Mouse (Mus musculus) urinary bladder, postnatal 4 days (tissue): ENCODE measurements around the gene Cacna1d.

Experiments
- DNase-seq, 2 experiments: peaks; one replicate each; pipeline ENCODE4 v3.0.0; 2021 to 2022; ENCODE audit warnings: low spot score in 2 of 2

The Cacna1d gene

GRCm38 (mm10) chr14:30371070-30371469 lies 120.2 kb downstream of the Cacna1d start:
- peak in 1 of 2 experiments; percentile 9 for DNase-seq

DNA sequence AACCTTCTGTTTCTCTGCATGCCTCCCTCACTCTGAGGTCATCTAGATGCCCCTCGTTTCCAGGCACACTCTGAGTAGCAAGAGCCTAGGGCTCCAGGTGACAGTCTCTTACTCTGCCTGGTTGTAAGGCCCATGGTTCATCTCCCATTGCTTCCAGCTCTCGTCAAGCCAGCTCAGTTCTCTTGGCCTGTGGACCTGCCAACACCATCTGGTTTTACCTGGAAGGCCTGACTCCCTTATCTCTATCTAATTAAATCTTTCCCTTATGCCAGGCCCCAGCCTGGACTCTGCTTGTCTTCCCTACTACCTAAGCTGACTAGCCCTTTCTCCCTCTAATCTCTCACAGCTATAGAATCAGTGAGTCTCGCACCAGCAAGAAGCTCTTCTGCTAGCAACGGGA lies 124.2 kb downstream of the Cacna1d start:
- DNase-seq: peak in 1 of 2 experiments; percentile 8

GRCm38 (mm10) chr14:30365866-30366265 lies 125.4 kb downstream of the Cacna1d start:
- DNase-seq: peak in 1 of 2 experiments; percentile 14

DNA sequence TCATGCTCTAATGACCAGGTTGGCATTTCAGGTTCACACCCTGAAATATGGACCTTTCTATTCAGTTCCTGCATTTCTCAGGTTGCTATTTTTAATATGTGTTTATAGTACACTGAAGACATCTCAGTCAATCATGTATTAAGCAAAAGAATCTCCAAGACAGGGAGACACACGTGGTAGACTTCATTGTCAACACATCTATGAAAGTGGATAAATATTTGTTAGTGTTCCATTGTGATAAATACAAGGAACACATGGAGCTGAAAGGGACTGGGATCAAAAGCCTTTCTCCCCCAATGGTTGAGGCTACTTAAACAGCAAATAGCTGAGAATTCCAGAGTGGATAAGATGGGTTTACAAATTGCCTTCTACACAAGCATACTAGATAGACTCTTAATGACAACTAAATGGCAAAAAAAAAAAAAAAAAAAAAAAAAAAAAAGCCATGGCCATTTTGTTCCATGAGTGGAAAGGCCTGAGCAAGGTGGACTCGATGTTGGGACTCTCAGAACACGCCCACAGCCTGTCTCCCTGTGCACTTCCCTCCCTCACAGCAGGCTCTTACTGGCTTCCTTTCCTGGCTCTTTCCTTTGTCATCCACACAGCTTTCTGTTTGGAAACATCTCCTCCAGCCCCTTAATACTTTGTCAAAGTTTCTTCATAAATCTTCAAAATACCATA lies 127.6 kb downstream of the Cacna1d start:
- peak in 1 of 2 experiments; percentile 1 for DNase-seq

DNA sequence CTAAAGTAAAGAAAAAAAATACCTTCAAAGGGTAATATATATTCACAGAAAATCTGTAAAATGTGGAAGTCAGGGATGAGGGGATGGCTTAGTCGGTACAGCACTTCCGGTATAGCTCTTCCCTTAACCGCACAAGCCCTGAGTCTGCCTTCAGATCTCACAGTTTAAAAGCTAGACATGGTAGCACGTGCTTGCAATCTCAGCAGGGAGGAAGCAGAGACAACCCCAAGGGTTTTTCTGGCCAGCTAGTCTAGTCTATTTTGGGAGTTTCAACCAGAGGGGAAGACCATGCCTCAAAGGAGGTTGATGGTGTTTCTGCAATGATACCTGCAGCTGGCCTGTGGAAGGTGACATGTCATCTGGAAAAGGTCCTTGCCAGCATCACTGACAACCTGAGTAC lies 128.9 kb downstream of the Cacna1d start:
- peak in 1 of 2 experiments; percentile 17 for DNase-seq

- DNase-seq: no peak
These were observed 130.8 kb downstream of the Cacna1d start for GRCm38 (mm10) chr14:30360478-30360877.

DNA sequence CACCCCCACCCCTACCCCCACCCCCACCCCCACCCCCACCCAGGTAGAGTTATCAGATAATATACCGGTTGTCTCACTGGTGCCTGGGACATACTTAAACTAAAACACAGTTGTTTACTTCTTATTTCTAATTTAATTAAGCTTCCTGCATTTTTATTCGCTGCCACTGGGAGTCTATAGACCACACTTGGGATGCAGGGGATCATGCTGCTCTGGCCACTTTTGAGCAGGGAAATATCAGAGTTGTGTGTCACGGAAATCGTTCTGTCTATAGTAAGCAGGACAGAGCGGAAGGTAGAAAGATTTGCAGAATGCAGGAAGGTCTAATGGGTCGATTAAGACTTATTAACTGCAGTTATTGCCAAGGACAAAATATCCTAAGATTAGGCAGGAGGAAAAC lies 131.3 kb downstream of the Cacna1d start:
- DNase-seq: no peak

DNA sequence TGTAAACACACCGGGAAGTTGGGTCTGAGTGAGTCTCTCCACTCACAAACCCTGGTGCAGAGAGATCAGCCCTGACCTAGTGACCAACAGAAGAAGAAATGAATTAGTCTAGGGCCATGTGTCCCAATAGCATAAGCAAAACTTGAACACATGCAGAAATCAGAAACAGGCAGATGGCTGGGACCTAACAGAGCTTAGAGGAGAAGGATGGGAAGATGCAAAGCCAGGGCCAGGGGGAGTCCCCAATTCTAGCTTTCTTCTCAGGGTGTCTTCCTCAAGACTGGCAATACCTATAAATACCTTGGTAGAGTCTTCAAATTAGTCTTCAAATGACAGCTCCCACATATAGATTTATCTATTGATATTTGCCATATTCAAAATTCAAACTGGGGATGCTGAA lies 133.2 kb downstream of the Cacna1d start:
- peak in 1 of 2 experiments; percentile 16 for DNase-seq

- DNase-seq: peak in 1 of 2 experiments; percentile 36
These were observed 134.8 kb downstream of the Cacna1d start for GRCm38 (mm10) chr14:30356456-30356855.

DNA sequence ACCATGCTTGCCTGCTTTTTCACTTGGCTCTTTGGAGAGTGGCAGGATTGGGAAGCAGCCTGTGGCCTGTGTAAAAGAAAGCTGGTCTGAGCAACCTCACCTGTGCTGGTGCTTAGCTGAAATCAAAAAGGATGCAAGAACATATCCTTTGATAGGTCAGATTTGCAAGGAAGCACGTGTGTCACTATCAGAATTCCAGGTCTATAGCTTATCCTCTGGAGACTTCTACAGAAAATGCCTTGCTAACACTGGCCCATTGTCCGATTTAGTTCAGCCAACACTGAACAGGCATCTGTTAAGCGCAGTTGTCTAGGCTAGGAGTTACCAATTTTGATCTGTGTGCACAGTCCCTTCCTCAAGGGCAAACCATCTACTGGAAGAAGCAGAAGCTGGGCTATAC lies 136.5 kb downstream of the Cacna1d start:
- DNase-seq: no peak

- no peak for DNase-seq
These were observed 137.2 kb downstream of the Cacna1d start for GRCm38 (mm10) chr14:30354127-30354463.

GRCm38 (mm10) chr14:30353291-30354126 lies 137.7 kb downstream of the Cacna1d start:
- no peak for DNase-seq

DNA sequence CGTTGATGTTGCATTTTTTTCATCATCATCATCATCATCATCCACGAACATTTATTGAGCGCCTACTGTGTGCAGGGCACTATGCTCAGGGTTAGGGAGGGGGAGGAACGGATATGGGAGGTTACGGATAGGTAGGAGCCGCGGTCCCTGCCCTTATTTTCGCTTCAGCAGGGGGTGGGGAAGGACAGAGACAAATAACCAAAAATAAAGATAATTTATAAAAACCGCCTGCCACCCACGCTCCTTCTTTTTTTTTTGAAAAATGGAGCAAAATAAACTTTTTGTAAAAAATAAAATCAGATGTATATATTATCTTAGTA lies 138.3 kb downstream of the Cacna1d start:
- DNase-seq: no peak

GRCm38 (mm10) chr14:30352061-30352950 lies 138.9 kb downstream of the Cacna1d start:
- no peak for DNase-seq

- DNase-seq: no peak
These were observed 141.0 kb downstream of the Cacna1d start for GRCm38 (mm10) chr14:30350285-30350684.

- no peak for DNase-seq
These were observed 146.0 kb downstream of the Cacna1d start for GRCm38 (mm10) chr14:30344948-30345865.

- no peak for DNase-seq
These were observed 147.5 kb downstream of the Cacna1d start for GRCm38 (mm10) chr14:30343740-30344139.

DNA sequence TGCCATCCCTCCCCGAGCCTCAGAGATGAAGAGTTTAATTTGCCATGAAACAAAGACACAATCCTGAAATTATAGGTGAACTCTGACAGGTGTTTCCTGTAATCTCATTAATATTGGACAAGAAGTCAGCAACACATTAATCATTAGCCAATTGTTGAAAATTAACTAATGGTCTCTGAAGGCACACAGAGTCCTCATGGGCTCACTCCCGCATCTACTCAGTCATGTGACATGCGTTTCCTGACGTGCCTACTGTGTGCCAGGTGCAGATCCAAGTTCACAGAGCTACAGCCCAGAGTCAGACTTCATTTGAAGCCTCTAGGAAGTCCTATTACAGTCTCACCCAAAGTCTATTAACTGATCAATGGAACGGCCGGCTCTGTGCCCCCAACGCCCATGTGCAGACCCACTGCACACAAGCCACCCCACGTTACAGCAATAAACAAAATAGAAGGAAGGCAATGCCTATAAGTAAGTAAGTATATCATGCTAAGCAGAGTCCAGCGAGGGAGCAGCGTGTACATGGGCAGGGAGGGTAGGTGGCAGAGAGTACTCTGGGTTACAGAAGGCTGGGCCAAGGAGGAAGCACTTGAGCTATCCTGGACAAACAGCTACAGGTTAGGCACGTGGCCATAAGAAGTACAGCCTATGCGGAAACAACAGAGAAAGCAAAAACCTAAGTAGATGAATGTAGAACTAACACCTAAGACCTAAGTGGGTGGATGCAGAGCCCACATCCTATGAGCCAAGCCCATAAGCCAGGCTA lies 149.2 kb downstream of the Cacna1d start:
- no peak for DNase-seq

DNA sequence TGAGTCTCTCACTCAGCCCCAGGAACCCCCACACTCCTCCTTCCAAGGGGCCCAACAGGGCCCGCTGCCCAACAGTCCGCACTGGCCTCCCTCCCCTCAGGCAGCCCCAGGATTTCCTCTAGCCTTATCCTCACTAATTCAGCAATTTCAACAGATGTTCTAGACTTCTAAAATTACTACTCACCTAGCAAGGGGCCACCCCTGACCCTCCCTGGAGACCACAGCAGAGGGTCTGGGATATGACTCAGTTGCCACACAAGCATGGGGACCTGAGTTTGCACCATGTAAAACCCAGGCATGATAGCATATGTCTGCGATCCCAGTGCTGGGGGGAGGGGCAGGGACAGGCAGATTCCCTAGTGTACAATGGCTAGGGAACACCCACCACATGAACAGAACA lies 151.1 kb downstream of the Cacna1d start:
- DNase-seq: no peak

DNA sequence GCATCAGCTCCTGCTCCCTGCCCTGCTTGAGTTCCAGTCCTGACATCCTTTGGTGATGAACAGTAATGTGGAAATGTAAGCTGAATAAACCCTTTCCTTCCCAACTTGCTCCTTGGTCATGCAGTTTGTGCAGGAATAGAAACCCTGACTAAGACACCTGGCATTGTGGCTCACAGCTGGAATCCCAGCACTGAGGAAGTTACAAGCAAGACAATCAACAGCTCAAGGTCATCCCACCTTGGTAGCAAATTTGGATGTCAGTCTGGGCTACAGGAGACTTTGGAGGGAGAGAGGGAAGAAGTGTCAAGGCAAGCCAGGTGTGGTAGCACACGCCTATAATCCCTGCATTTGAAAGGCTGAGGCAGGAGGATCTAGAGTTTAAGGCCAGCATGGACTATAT lies 159.4 kb downstream of the Cacna1d start:
- no peak for DNase-seq
